Mouse (Mus musculus): ENCODE data around the gene Gm49318. TPM values are rescaled to one million over a fixed set of nuclear protein-coding genes. Genes with fewer than 3 reads are reported as not detected.
A peak's percentile ranks its signal among the peaks of the same experiment; 100 is the strongest.

Gene Gm49318
- polyA plus RNA-seq, 1 experiment from 2014 or later = not detected

- no peak overlapping the region for H3K4me3 ChIP-seq
- no peaks in the 10 kb centered on the region for H3K9me3 ChIP-seq
- H3K4me2 ChIP-seq = no peak overlapping the region
- WGBS = 64% methylated on average over 7 of the region's 7 CpGs
- peaks cover 24% of the 10 kb centered on the region for H3K36me3 ChIP-seq
- H3K4me1 ChIP-seq = no peaks in the 10 kb centered on the region
- no peak overlapping the region for H3K9ac ChIP-seq
- no peak overlapping the region for H3K27ac ChIP-seq
- no peaks in the 10 kb centered on the region for H3K27me3 ChIP-seq
- ATAC-seq (ENCODE audit: borderline replicate concordance, extremely low read depth, low FRiP score, low TSS enrichment) = no peak
These were observed 53.7 kb downstream of the Gm49318 start for GRCm38 (mm10) chr9:22017208-22017825.

GRCm38 (mm10) chr9:22016245-22016644 is 54.8 kb downstream of the Gm49318 start:
- no peak for ATAC-seq (ENCODE audit: borderline replicate concordance, extremely low read depth, low FRiP score, low TSS enrichment)
- Histone ChIP-seq H3K27ac (no peak overlapping the region), H3K4me3 (no peak overlapping the region), H3K4me2 (no peak overlapping the region), H3K9ac (no peak overlapping the region), H3K4me1 (no peaks in the 10 kb centered on the region), H3K27me3 (no peaks in the 10 kb centered on the region), H3K36me3 (peaks cover 34% of the 10 kb centered on the region), H3K9me3 (no peaks in the 10 kb centered on the region)
- 65% methylated on average over 10 of the region's 10 CpGs for WGBS

GRCm38 (mm10) chr9:22012731-22013130 is 58.3 kb downstream of the Gm49318 start:
- Histone ChIP-seq H3K9me3 (no peaks in the 10 kb centered on the region), H3K27me3 (no peaks in the 10 kb centered on the region), H3K4me2 (no peak overlapping the region), H3K27ac (no peak overlapping the region), H3K4me1 (no peaks in the 10 kb centered on the region), H3K4me3 (no peak overlapping the region), H3K36me3 (peaks cover 69% of the 10 kb centered on the region), H3K9ac (no peak overlapping the region)
- 91% methylated on average over 13 of the region's 13 CpGs for WGBS
- ATAC-seq (ENCODE audit: borderline replicate concordance, extremely low read depth, low FRiP score, low TSS enrichment) = no peak

GRCm38 (mm10) chr9:22011055-22011454 is 60.0 kb downstream of the Gm49318 start:
- Histone ChIP-seq H3K27me3 (no peaks in the 10 kb centered on the region), H3K4me1 (0 out of 2 replicates have a peak, but pooled peaks cover 1% of the 10 kb centered on the region), H3K4me3 (no peak overlapping the region), H3K9me3 (no peaks in the 10 kb centered on the region), H3K36me3 (peaks cover 85% of the 10 kb centered on the region), H3K9ac (no peak overlapping the region), H3K27ac (no peak overlapping the region), H3K4me2 (no peak overlapping the region)
- ATAC-seq (ENCODE audit: borderline replicate concordance, extremely low read depth, low FRiP score, low TSS enrichment) = no peak
- WGBS = 87% methylated on average over 5 of the region's 5 CpGs

- Histone ChIP-seq H3K4me2 (no peak overlapping the region), H3K9ac (no peak overlapping the region), H3K4me1 (peaks cover 31% of the 10 kb centered on the region), H3K27me3 (no peaks in the 10 kb centered on the region), H3K27ac (no peak overlapping the region), H3K9me3 (no peaks in the 10 kb centered on the region), H3K4me3 (no peak overlapping the region), H3K36me3 (peaks cover 56% of the 10 kb centered on the region)
- WGBS = 91% methylated on average over 12 of the region's 12 CpGs
- ATAC-seq (ENCODE audit: borderline replicate concordance, extremely low read depth, low FRiP score, low TSS enrichment) = no peak
These were observed 66.5 kb downstream of the Gm49318 start for GRCm38 (mm10) chr9:22004546-22004945.

GRCm38 (mm10) chr9:22003163-22003554 is 67.9 kb downstream of the Gm49318 start:
- no peaks in the 10 kb centered on the region for H3K27me3 ChIP-seq
- peak overlapping the region; percentile 39 for H3K27ac ChIP-seq
- H3K4me2 ChIP-seq = peak overlapping the region; percentile 87
- peak overlapping the region; percentile 52 for H3K9ac ChIP-seq
- ATAC-seq (ENCODE audit: borderline replicate concordance, extremely low read depth, low FRiP score, low TSS enrichment) = no peak
- no peaks in the 10 kb centered on the region for H3K9me3 ChIP-seq
- H3K4me1 ChIP-seq = peaks cover 31% of the 10 kb centered on the region
- H3K36me3 ChIP-seq = peaks cover 43% of the 10 kb centered on the region
- peak overlapping the region; percentile 64 for H3K4me3 ChIP-seq
- whole genome bisulfite sequencing = 2% methylated on average over 18 of the region's 18 CpGs

GRCm38 (mm10) chr9:22002194-22003162 is 68.6 kb downstream of the Gm49318 start, which contains the start of the genes Ccdc151 and Prkcsh:
Gene Ccdc151 (minus strand): TSS chr9:22002634.
Gene Prkcsh (plus strand): TSS chr9:22002806.
- H3K4me3 ChIP-seq = peak within 1 kb of the TSS; percentile 64
- H3K4me1 ChIP-seq = peaks cover 31% of the 10 kb centered on the region
- peak within 1 kb of the TSS; percentile 39 for H3K27ac ChIP-seq
- peak; percentile 99 for ATAC-seq (ENCODE audit: borderline replicate concordance, extremely low read depth, low FRiP score, low TSS enrichment)
- H3K36me3 ChIP-seq = peaks cover 36% of the 10 kb centered on the region
- 6% methylated on average over 57 of the region's 57 CpGs for WGBS
- H3K9me3 ChIP-seq = no peaks in the 10 kb centered on the region
- no peaks in the 10 kb centered on the region for H3K27me3 ChIP-seq
- peak within 1 kb of the TSS; percentile 87 for H3K4me2 ChIP-seq
- H3K9ac ChIP-seq = peak within 1 kb of the TSS; percentile 52

- no peak for ATAC-seq (ENCODE audit: borderline replicate concordance, extremely low read depth, low FRiP score, low TSS enrichment)
- Histone ChIP-seq H3K9me3 (no peaks in the 10 kb centered on the region), H3K36me3 (peaks cover 27% of the 10 kb centered on the region), H3K27me3 (no peaks in the 10 kb centered on the region), H3K4me2 (peak overlapping the region; percentile 50; the same call in 1 of the 2 replicates), H3K9ac (no peak overlapping the region), H3K27ac (no peak overlapping the region), H3K4me1 (peaks cover 31% of the 10 kb centered on the region), H3K4me3 (no peak overlapping the region)
- whole genome bisulfite sequencing = 80% methylated on average over 4 of the region's 4 CpGs
These were observed 69.4 kb downstream of the Gm49318 start for GRCm38 (mm10) chr9:22001633-22002032.

GRCm38 (mm10) chr9:22000296-22000695 is 70.8 kb downstream of the Gm49318 start:
- Histone ChIP-seq H3K9ac (no peak overlapping the region), H3K4me1 (peaks cover 25% of the 10 kb centered on the region), H3K4me3 (no peak overlapping the region), H3K4me2 (no peak overlapping the region), H3K27ac (no peak overlapping the region), H3K9me3 (no peaks in the 10 kb centered on the region), H3K36me3 (peaks cover 14% of the 10 kb centered on the region), H3K27me3 (no peaks in the 10 kb centered on the region)
- no peak for ATAC-seq (ENCODE audit: borderline replicate concordance, extremely low read depth, low FRiP score, low TSS enrichment)
- 86% methylated on average over 6 of the region's 6 CpGs for WGBS

- H3K27ac ChIP-seq = no peak overlapping the region
- no peak for ATAC-seq (ENCODE audit: borderline replicate concordance, extremely low read depth, low FRiP score, low TSS enrichment)
- no peaks in the 10 kb centered on the region for H3K4me1 ChIP-seq
- no peaks in the 10 kb centered on the region for H3K36me3 ChIP-seq
- no peak overlapping the region for H3K4me2 ChIP-seq
- H3K9me3 ChIP-seq = no peaks in the 10 kb centered on the region
- H3K4me3 ChIP-seq = no peak overlapping the region
- H3K27me3 ChIP-seq = peaks cover 12% of the 10 kb centered on the region
- no peak overlapping the region for H3K9ac ChIP-seq
- WGBS = 75% methylated on average over 3 of the region's 3 CpGs
These were observed 74.7 kb downstream of the Gm49318 start for GRCm38 (mm10) chr9:21996178-21996867.

- peaks cover 53% of the 10 kb centered on the region for H3K27me3 ChIP-seq
- no peak for ATAC-seq (ENCODE audit: borderline replicate concordance, extremely low read depth, low FRiP score, low TSS enrichment)
- H3K4me2 ChIP-seq = no peak overlapping the region
- WGBS = 63% methylated on average over 4 of the region's 4 CpGs
- no peaks in the 10 kb centered on the region for H3K36me3 ChIP-seq
- H3K27ac ChIP-seq = no peak overlapping the region
- H3K9me3 ChIP-seq = no peaks in the 10 kb centered on the region
- H3K9ac ChIP-seq = no peak overlapping the region
- H3K4me3 ChIP-seq = no peak overlapping the region
- H3K4me1 ChIP-seq = peaks cover 22% of the 10 kb centered on the region
These were observed 78.8 kb downstream of the Gm49318 start for GRCm38 (mm10) chr9:21992227-21992626.
